Mouse (Mus musculus): ENCODE results near the gene Dazap2. TPM values are rescaled to one million over a fixed set of nuclear protein-coding genes. Genes with fewer than 3 reads are reported as not detected.

Gene Dazap2
- total RNA-seq (2017) = 155 and 179 TPM in 2 replicates

- peak; percentile 69 for ATAC-seq (replicated peaks; ENCODE audit: low read depth, poor library complexity, severe bottlenecking)
These were observed at the start of gene Dazap2 for GRCm38 (mm10) chr15:100614996-100615824. Dazap2 (plus strand) TSS chr15:100615349.

DNA sequence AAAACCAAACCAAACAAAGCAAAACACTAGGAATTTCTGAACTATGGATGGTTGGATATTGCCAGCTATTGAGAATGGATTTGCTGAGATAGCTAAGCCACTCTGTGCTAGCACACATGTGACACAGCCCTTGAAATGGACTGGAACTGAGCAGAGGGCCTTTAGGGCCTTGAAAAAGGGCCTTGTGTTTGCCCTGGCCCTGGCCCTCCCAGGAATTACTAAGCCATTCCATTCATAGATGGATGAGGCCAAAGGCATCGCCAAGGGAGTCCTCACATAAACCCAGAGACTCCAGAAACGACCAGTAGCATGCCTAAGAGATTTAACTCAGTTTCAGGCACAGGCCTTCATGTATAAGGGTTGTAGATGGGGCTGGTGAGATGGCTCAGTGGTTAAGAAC is 48.6 kb upstream of the Dazap2 start:
- ATAC-seq (replicated peaks; ENCODE audit: low read depth, poor library complexity, severe bottlenecking) = no peak

DNA sequence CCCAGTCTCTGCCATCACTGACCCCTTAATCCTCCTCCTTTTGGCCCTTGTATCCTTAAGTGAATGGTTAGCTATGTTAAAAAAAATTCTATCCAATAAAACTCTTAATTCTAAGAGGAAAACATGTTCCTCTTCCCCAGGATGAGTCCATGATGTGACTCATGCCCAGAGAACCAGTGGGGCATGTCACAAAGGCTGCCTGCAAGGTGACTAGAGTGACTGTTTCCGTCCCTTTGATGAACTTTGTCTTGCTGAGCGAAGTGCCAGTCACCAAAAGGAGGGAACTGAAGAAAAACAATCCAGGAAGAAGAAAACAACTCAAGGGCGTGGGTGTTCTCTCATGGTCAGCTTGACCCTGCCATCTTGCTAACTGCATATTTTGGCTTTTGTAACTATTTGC is 45.9 kb upstream of the Dazap2 start:
- no peak for ATAC-seq (replicated peaks; ENCODE audit: low read depth, poor library complexity, severe bottlenecking)

DNA sequence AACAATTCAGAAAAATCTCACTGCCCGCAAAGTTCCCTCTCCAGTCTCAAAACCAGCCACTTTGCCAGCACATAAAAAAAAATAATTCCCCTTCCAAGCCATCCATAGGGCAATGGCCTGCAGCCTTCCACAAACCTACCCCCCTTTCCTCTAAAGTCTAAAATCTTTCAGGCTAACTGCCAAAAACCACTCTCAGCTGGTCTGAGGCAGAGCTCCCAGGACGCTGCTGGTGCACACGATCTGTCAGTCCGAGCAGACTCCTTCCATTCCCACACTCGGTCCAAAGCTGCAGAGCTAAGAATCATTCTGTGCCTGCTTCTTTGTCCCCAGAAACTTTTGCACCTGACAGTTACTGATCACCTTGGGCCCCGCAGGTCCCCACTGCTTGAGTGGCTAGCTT is 41.2 kb upstream of the Dazap2 start:
- ATAC-seq (replicated peaks; ENCODE audit: low read depth, poor library complexity, severe bottlenecking) = no peak

- 0 out of 2 replicates have a peak, but pooled peaks have one; percentile 39 for ATAC-seq (replicated peaks; ENCODE audit: low read depth, poor library complexity, severe bottlenecking)
These were observed 40.8 kb upstream of the Dazap2 start for GRCm38 (mm10) chr15:100574378-100574777.

DNA sequence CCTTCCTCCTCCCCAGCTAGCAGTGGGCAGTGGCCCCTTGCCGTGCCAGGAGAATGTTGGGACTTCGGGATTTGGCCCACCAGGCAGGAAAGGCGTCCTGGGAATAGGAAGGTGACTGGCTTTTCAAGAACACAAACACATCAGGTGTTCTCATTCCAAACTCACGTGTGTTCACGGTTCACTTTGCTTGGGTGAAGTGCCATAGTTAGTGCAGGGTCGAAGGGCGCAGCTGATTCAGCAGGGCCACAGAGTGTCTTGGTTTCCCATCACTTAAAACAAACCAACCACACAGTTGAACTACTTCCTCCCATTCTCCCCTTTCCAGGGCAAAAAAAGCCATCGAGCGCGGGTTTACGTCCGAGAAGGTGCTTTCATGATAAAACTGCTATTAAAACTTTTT is 39.8 kb upstream of the Dazap2 start:
- no peak for ATAC-seq (replicated peaks; ENCODE audit: low read depth, poor library complexity, severe bottlenecking)

DNA sequence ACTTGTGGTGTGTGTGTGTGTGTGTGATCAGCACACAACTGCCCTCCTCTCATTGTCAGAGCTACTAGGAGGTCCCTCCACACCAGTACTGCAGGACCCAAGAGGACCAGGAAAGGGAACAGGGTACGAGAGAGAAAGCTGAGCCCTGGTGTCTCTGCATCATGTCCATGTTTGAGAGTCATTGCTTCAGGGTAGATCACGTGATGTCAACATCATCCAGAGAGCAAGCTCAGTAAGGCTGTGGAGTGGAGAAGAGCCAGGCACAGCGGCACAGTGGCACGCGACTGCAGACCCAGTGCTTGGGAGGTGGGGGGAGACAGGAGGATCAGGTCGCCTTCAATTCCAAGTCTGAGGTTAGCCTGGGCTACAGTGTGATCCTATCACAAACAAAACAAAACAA is 38.8 kb upstream of the Dazap2 start:
- no peak for ATAC-seq (replicated peaks; ENCODE audit: low read depth, poor library complexity, severe bottlenecking)

DNA sequence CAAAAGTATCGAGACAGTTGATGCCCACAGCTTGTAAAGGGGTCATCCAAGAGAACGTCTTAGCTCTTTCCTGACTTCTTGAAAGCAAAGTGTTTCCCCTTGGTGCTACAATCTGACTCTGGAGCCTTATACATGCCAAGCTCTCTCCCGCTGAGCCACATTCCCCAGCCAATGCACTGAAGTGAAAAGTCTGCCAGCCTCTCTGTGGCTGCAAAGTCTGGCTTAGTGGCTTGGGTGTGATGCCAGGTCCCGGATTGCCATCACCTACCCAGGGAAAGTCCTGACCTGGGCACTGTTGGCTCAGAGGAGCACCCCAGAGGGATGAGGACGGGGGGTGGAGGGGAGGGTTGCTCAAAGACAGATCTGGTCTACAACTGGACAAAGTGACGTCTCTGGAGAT is 38.3 kb upstream of the Dazap2 start:
- ATAC-seq (replicated peaks; ENCODE audit: low read depth, poor library complexity, severe bottlenecking) = no peak

DNA sequence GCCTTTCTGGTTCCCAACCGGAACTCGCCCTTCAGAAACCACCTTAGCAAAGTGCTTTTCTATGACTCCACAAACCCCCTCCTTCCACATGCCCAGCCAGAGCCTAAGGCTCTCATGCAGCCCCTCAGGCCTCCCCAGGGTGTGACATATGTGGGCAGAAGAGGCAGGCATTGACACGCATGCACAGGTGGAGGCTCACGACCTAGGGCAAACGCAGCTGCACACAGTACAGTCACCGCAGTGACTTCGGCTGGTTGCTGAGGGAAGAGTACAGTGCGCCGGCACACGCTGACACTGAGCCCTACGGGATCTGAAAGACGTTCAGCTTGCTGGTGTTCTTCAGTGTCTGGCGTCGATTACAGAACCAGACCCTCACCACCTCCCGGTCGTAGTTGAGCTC is 37.2 kb upstream of the Dazap2 start:
- ATAC-seq (replicated peaks; ENCODE audit: low read depth, poor library complexity, severe bottlenecking) = no peak

GRCm38 (mm10) chr15:100580108-100580507 is 35.0 kb upstream of the Dazap2 start:
- ATAC-seq (replicated peaks; ENCODE audit: low read depth, poor library complexity, severe bottlenecking) = no peak

DNA sequence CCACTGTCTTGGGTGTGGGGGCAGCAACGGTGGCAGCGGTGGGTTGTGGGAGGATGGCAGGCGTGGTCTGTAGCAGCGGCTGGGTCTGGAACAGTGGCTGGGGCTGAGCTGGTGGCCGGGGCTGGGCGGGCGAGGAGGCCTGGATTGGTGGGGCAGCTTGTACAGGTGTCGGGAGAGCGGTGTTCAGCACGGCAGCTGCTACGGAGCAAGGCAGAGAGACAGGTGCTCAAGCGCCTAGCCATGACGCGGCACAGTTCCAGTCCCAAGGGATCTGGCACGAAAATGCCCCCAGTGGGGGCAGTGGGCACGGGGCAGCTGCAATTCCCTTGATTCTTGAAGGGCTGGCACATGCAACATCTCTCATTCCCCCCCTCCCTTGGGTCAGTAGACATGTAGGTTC is 29.2 kb upstream of the Dazap2 start:
- no peak for ATAC-seq (replicated peaks; ENCODE audit: low read depth, poor library complexity, severe bottlenecking)

GRCm38 (mm10) chr15:100587166-100587565 is 28.0 kb upstream of the Dazap2 start:
- ATAC-seq (replicated peaks; ENCODE audit: low read depth, poor library complexity, severe bottlenecking) = no peak

- peak; percentile 68 for ATAC-seq (replicated peaks; ENCODE audit: low read depth, poor library complexity, severe bottlenecking)
These were observed 26.9 kb upstream of the Dazap2 start for GRCm38 (mm10) chr15:100588297-100588696.

DNA sequence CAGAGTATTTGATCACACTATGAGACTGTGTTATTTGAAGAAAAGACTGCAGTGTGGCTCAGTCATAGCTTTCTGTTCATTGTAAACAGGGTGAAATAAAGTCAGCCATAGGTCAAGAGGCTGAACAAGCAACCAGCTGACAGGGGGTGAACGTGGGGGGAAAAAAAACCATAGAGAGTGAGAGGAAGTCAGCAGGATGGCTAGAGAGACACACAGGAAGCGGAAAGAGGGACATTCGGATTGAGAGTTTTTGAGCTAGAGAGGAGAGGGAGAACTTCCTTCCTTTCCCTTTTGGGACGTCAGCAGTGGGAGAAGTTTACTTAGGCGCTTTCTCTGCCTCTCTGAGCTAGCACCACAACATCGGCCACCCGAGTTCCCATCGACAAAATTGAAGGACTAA is 24.7 kb upstream of the Dazap2 start:
- ATAC-seq (replicated peaks; ENCODE audit: low read depth, poor library complexity, severe bottlenecking) = no peak

DNA sequence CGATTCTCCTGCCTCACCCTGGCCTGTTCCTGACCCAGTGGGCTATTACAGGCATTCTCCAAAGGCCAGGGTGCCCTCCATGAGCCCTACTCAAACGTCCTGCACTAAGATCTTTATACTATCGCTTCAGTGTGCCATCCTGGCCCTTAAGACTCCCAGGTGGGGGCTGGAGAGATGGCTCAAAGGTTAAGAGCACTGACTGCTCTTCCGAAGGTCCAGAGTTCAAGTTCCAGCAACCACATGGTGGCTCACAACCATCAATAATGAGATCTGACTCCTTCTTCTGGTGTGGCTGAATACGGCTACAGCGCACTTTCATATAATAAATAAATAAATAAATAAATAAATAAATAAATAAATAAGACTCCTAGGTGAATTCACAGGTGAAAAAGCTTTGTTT is 22.3 kb upstream of the Dazap2 start:
- no peak for ATAC-seq (replicated peaks; ENCODE audit: low read depth, poor library complexity, severe bottlenecking)

- ATAC-seq (replicated peaks; ENCODE audit: low read depth, poor library complexity, severe bottlenecking) = no peak
These were observed 16.8 kb upstream of the Dazap2 start for GRCm38 (mm10) chr15:100598287-100598882.

GRCm38 (mm10) chr15:100598883-100599275 is 16.3 kb upstream of the Dazap2 start:
- peak; percentile 45 for ATAC-seq (replicated peaks; ENCODE audit: low read depth, poor library complexity, severe bottlenecking)

DNA sequence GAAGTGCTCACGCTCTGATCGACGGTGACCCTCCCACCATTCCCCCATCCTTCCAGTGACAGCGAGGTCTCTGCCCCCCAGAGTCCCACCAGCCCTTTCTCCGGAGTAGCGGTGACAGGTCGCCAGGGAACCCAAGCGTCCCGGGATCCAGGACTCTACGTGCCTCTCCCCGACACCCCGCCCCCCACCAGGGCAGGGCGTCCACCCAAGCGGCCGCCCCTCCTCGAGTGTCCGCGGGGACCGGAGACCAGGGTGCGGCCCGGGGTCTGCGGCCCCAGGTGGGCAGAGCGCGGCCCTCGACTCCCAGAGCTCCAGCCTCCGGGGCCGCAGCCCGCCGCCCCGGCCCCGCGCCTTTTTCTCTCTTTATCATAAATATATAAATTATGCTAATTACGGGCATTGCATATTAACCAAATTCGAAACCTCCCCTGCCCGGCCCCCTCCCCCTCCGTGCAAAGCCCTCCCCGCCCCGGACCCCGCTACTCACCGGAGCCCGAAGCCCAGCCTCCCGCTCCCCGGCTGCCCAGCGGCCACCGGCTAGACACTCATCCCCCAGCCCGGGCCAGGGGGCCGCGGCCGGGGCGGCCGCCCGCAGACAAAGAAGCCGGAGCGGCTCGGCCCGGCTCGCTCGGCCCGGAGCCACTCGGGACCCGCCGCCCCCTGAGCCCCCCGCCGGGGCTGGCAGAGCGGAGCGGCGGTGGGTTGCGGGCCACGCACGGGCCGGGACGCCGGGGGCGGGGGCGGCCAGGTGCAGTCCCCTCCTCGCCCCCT is 15.7 kb upstream of the Dazap2 start, which contains the start of gene Pou6f1:
Pou6f1 (minus strand) TSS at position 709 of the 771 bp plus-strand sequence.
- ATAC-seq (replicated peaks; ENCODE audit: low read depth, poor library complexity, severe bottlenecking) = no peak

DNA sequence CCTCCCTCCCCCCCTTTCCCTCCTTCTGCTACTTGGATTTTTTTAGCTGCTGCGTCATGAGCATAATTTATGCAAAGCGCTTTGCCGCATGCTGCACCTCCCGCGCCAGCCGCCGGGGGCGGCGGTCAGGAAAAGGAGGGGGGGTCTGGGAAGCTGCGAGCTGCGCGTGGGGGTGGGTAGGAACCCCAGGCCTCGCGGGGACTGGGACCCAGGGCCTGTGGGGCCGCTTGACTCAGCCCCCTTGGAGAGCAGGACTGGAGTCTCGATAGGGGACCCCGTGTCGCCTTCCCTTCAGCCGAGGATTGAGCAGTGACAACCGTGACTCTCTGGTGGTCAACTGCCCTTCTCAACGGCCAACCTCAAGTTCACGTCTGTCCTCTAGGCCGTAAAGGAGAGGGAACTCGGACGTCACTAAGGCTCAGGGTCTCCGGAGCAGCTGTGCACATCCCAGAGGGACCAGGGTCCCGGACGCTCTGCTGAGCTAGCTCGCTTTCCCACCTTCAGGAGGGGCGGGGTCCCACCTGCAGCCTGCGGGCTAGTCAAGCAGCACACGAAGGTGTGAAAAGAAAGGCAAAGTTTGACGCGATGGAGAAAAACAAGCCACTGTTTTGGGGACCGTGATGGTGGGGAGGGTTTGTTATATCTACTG is 15.0 kb upstream of the Dazap2 start:
- peak; percentile 74 for ATAC-seq (replicated peaks; ENCODE audit: low read depth, poor library complexity, severe bottlenecking)

DNA sequence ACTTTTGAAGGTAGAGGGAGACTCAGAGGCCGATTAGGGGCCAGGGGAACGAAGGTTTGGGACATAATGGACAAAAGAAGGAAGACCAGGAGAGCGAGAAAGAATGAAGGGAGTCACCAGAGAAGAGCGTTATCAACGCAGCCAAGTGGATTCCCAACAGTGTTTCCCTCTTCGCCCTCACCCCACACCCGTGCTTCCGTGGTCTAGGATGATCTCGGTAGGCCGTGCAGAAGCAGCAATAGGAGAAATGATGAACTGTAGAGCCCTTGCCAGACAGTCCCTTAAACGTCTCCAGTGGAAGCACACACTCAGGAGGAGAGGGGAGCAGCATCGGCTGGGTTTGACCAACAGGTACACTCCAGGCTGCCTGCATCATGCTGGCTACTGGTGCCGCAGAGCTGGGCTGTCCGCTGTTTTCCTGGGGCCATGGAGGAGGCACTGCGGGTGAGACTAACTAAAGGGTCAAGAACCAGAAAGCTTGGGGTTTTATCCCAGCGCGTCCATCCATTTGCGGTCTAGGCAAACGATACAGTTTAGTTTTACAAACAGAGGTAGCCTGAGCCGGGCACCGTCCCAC is 14.4 kb upstream of the Dazap2 start:
- no peak for ATAC-seq (replicated peaks; ENCODE audit: low read depth, poor library complexity, severe bottlenecking)

All from common myeloid progenitor, adult 5-6 weeks (primary cell).